Mouse (Mus musculus) E14TG2a.4 (cell line): ENCODE data around the gene Ubxn2a.

ENCODE experiments used
- CTCF ChIP-seq: conservative IDR thresholded peaks from 2 replicates; pipeline ENCODE4 v1.5.1; 2014; ENCODE audit warnings: low read length
- NANOG ChIP-seq: IDR thresholded peaks from 2 replicates; pipeline ENCODE4 v1.6.1; 2014; ENCODE audit warnings: borderline replicate concordance, low read length, mixed read lengths
- POU5F1 ChIP-seq: IDR thresholded peaks from 2 replicates; pipeline ENCODE4 v1.6.1; 2014; ENCODE audit warnings: low read length, borderline replicate concordance

DNA sequence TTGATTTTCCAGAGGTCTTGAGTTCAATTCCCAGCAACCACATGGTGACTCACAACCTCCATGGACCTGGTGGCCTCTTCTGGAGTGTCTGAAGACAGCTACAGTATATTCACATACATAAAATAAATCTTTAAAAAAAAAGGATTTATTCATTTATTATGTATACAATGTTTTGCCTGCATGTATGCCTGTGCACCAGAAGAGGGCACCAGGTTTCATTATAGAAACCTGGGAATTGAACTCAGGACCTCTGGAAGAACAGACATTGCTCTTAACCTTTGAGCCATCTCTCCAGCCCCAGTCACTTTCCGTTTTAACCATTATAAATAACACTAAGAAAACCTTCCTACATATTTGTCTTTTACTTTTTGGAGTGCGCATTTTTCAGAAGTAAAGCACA, 50.7 kb downstream of the Ubxn2a start:
- TF ChIP-seq CTCF (no peak), NANOG (no peak), POU5F1 (no peak)
